Mouse (Mus musculus) midbrain, embryonic 15.5 days (tissue): ENCODE results near the gene Anks3. TPM values are rescaled to one million over a fixed set of nuclear protein-coding genes. Genes with fewer than 3 reads are reported as not detected.

Source experiments
- ATAC-seq: fragments of 200-750 bp; cut with Nextera tagmentation; replicated peaks from 2 replicates; pipeline ENCODE4 v1.8.0; 2017; ENCODE audit warnings: moderate TSS enrichment
- H3K27ac ChIP-seq: fragments of 300-500 bp; sonication (generic); 2 replicates; pipeline ENCODE4 v1.5.1; 2015; ENCODE audit warnings: mild to moderate bottlenecking, inconsistent platforms
- H3K27me3 ChIP-seq: fragments of 300-500 bp; sonication (generic); replicated peaks from 2 replicates; pipeline ENCODE4 v1.6.1; 2015; ENCODE audit warnings: inconsistent platforms
- H3K36me3 ChIP-seq: fragments of 300-500 bp; sonication (generic); replicated peaks from 2 replicates; pipeline ENCODE4 v1.6.1; 2015; ENCODE audit warnings: inconsistent platforms
- H3K4me1 ChIP-seq: fragments of 300-500 bp; sonication (generic); 2 replicates; pipeline ENCODE4 v1.6.1; 2015; ENCODE audit warnings: inconsistent platforms
- H3K4me2 ChIP-seq: fragments of 300-500 bp; sonication (generic); 2 replicates; pipeline ENCODE4 v1.6.1; 2015; ENCODE audit warnings: inconsistent platforms, mild to moderate bottlenecking, moderate library complexity
- H3K4me3 ChIP-seq: fragments of 300-500 bp; sonication (generic); 2 replicates; pipeline ENCODE4 v1.5.1; 2015; ENCODE audit warnings: mild to moderate bottlenecking, inconsistent platforms
- H3K9ac ChIP-seq: fragments of 300-500 bp; sonication (generic); 2 replicates; pipeline ENCODE4 v1.6.1; 2015; ENCODE audit warnings: mild to moderate bottlenecking, inconsistent platforms
- H3K9me3 ChIP-seq: fragments of 300-500 bp; sonication (generic); 2 replicates; pipeline ENCODE4 v1.6.1; 2016; ENCODE audit warnings: inconsistent platforms
- WGBS: fragments of 180-500 bp; shearing (Covaris S2); methylation state at CpG from one replicate; pipeline ENCODE4 v1.1.7; 2015; ENCODE audit warnings: mixed read lengths; 5-methylcytosine and 5-hydroxymethylcytosine counted together
- polyA plus RNA-seq: library from polyadenylated mRNA; unstranded; fragments of >200 nt; fragmentation: Nextera tagmentation; extraction: Ambion mirVana; gene quantifications from 2 replicates; pipeline ENCODE4 v1.2.1, GENCODE M21; 2015

The Anks3 gene
- polyA plus RNA-seq, 1 experiment from 2014 or later, result 86.3 TPM

DNA sequence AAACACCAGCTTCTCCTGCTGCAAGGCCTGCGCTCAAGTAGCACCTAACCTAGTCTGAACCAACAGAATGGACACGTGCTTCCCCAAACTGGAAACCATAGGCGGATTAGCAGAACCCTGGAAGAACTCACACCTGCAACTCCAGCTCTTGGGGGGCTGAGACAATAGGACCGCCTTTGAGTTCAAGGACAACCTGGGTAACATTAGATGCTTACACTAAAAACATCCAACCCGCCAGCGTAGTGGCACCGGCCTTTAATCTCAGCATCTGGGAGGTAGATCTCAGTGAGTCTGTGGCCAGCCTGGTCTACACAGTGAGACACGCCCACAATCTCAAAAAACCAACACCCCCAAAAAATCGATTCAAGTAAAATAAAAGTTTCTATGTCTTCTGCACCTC, 659 bp downstream of the Anks3 start:
- Histone ChIP-seq H3K4me3 (peak overlapping the region; percentile 94), H3K9me3 (no peaks in the 10 kb centered on the region), H3K27me3 (no peaks in the 10 kb centered on the region), H3K36me3 (no peaks in the 10 kb centered on the region), H3K27ac (no peak overlapping the region), H3K4me2 (peak overlapping the region; percentile 87), H3K4me1 (peaks cover 26% of the 10 kb centered on the region), H3K9ac (peak overlapping the region; percentile 93)
- no peak for ATAC-seq
- 37% methylated on average over 9 of the region's 9 CpGs for WGBS

DNA sequence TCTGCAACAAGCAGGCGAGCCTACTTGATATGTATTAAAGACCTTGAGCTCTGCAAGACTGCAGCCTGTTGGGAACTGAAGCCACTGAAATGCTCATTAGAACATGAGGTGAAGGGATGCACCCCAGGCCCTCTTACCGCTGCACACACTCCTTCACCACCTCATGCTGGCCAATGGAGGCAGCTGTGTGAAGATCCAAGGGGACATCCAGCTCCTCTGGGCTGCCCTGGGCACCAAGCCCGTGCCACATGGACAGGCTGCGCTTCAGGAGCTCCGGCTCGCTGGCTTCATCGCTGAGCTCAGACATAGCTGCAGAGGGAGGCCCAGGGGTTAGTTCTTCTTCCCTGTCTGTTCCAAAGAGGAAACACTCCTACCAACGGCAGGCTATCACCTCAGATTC, 3.7 kb downstream of the Anks3 start:
- no peaks in the 10 kb centered on the region for H3K27me3 ChIP-seq
- H3K4me2 ChIP-seq, result no peak overlapping the region
- peaks cover 10% of the 10 kb centered on the region; the same call in 1 of the 2 replicates for H3K36me3 ChIP-seq
- no peaks in the 10 kb centered on the region for H3K9me3 ChIP-seq
- no peak overlapping the region for H3K9ac ChIP-seq
- H3K4me1 ChIP-seq, result peaks cover 23% of the 10 kb centered on the region
- no peak overlapping the region for H3K4me3 ChIP-seq
- 92% methylated on average over 8 of the region's 8 CpGs for WGBS
- H3K27ac ChIP-seq, result no peak overlapping the region
- no peak for ATAC-seq

DNA sequence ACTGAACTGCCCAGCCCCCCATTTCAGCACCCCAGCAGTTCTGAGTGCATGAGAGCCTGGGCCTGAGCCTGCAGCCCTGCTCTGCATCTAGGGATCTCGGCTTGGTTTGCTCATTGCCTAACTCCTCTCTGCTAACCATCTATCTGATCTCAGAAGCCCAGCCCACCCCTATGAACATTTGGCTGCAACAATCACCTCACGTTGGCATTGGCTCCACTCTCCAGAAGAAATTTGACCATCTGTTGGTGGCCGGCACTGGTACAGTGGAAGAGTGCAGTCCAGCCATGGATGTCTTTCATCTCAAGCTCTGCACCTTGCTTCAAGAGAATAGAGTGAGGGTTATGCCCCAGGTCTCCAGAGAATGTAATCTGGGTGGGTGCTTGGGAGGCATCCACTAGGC, 6.6 kb downstream of the Anks3 start:
- no peak overlapping the region for H3K27ac ChIP-seq
- ATAC-seq, result no peak
- H3K4me2 ChIP-seq, result no peak overlapping the region
- peaks cover 9% of the 10 kb centered on the region for H3K4me1 ChIP-seq
- H3K9me3 ChIP-seq, result no peaks in the 10 kb centered on the region
- WGBS, result 96% methylated on average over 3 of the region's 3 CpGs
- H3K27me3 ChIP-seq, result no peaks in the 10 kb centered on the region
- no peak overlapping the region for H3K4me3 ChIP-seq
- H3K9ac ChIP-seq, result no peak overlapping the region
- H3K36me3 ChIP-seq, result peaks cover 33% of the 10 kb centered on the region

DNA sequence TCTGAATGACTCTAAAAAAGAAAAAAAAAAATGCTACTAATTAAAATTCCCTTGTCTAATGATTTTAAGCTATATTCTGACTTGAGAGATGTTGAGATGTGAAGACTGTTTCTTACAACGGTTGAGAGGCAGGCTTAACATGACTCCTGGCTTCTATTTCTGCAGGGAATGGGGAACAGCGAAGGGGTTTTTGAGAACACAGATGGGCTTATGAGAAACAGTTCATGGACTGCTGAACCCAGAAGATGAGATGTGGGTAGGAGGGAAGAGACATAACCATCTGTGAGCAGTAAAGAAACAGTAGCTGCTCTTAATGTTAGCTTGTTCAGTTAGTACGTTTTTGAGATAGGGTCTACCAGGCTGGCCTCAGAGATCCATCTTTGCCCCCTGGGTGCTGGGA, 7.4 kb downstream of the Anks3 start:
- Histone ChIP-seq H3K4me1 (0 out of 2 replicates have a peak, but pooled peaks cover under 1% of the 10 kb centered on the region), H3K4me3 (no peak overlapping the region), H3K9me3 (no peaks in the 10 kb centered on the region), H3K27me3 (no peaks in the 10 kb centered on the region), H3K27ac (no peak overlapping the region), H3K36me3 (peaks cover 39% of the 10 kb centered on the region), H3K4me2 (no peak overlapping the region), H3K9ac (no peak overlapping the region)
- 89% methylated on average over 3 of the region's 3 CpGs for WGBS
- ATAC-seq, result no peak

DNA sequence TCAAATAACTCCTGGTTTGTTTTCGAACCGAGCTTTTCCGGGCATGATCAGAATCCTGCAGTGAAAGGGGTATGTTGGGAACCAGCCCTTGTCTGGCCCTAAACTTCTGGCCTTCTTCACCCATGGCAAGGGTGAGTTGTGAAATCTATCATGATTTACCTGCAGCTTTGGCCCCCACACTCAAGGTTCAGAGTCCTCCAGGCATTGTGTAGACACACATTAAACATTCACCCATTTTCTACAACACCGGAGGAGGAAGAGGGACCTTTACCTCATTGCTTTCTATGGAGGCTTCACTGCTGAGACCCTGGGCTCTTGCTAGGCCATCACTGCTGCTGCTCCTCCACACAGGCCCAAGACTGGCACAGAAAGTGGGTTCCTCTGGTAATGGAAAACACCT, 16.6 kb downstream of the Anks3 start:
- ATAC-seq, result no peak
- Histone ChIP-seq H3K27me3 (no peaks in the 10 kb centered on the region), H3K9me3 (no peaks in the 10 kb centered on the region), H3K4me1 (no peaks in the 10 kb centered on the region), H3K27ac (no peak overlapping the region), H3K4me2 (no peak overlapping the region), H3K9ac (no peak overlapping the region), H3K36me3 (peaks cover 53% of the 10 kb centered on the region), H3K4me3 (no peak overlapping the region)
- WGBS, result 79% methylated on average over 4 of the region's 4 CpGs

DNA sequence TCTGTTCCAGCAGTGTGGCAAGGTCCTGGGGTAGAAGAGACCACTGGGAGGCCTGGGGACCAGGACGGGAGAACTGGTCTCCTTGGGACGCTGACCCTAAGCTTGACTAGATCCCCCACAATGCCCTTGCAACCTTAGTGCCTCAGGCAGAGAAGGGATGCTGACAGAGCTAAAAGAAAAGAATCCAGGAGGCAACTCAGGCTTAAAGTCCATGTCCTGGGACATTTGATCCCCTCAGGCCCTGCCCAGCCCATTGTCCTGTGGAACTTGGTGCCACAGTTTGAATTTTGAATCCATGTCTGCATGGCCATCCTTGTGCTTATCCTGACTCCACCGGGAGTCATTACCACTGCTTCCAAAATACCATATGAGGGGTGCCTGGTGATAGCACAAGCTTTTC, 17.9 kb downstream of the Anks3 start:
- H3K36me3 ChIP-seq, result peaks cover 43% of the 10 kb centered on the region
- H3K27me3 ChIP-seq, result no peaks in the 10 kb centered on the region
- no peak overlapping the region for H3K27ac ChIP-seq
- H3K4me2 ChIP-seq, result no peak overlapping the region
- H3K9me3 ChIP-seq, result no peaks in the 10 kb centered on the region
- H3K9ac ChIP-seq, result no peak overlapping the region
- H3K4me3 ChIP-seq, result no peak overlapping the region
- 97% methylated on average over 3 of the region's 3 CpGs for WGBS
- H3K4me1 ChIP-seq, result no peaks in the 10 kb centered on the region
- ATAC-seq, result no peak

DNA sequence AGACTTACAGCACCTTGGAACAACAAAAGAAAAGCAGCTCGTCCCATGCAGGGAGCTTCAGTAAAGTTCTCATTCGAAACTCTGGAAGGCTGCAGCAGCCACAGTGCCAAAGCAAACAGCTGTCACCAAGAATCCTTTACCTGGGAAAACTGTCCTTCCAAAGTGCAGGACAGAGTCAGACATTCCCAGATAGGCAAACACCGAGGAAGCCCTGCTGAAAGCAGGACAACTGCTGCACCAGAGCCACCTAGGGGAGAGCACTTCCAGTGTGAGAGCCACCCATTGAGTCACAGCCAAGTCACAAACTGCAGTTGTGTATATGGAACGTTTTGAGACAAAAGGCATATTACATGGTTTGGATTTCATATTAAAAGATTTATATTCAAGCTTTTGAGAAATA, 18.6 kb downstream of the Anks3 start:
- no peak for ATAC-seq
- 82% methylated on average over 4 of the region's 4 CpGs for WGBS

DNA sequence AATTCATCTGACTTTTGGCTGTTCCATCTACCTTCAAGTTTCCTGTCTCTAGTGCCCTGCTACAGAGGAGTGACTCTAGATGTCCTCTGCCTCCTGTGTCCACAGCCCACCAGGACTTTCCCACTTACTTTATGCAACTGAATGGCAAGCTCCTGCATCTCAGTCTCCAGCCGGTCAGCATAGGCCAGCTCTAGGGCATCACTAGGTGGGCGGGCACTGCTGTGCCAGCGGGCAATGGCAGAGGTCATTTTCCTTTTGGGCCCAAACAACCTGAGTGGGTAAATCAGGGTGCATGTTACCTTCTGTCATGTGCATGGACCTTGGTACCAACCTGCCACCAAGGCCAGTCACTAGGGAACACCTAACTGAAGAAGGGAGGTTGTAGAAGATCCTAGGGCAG, 20.6 kb downstream of the Anks3 start:
- peaks cover 11% of the 10 kb centered on the region for H3K4me1 ChIP-seq
- no peaks in the 10 kb centered on the region for H3K9me3 ChIP-seq
- H3K4me3 ChIP-seq, result no peak overlapping the region
- ATAC-seq, result no peak
- no peaks in the 10 kb centered on the region for H3K27me3 ChIP-seq
- H3K27ac ChIP-seq, result no peak overlapping the region
- no peak overlapping the region for H3K9ac ChIP-seq
- H3K36me3 ChIP-seq, result peaks cover 39% of the 10 kb centered on the region; the same call in 1 of the 2 replicates
- H3K4me2 ChIP-seq, result no peak overlapping the region
- WGBS, result over 99% methylated on average over 3 of the region's 3 CpGs

More for the DNA sequence above, 18.6 kb downstream of the Anks3 start:
- H3K4me3 ChIP-seq, result no peak overlapping the region
- no peaks in the 10 kb centered on the region for H3K9me3 ChIP-seq
- H3K4me2 ChIP-seq, result no peak overlapping the region
- no peak overlapping the region for H3K27ac ChIP-seq
- peaks cover 42% of the 10 kb centered on the region for H3K36me3 ChIP-seq
- no peak overlapping the region for H3K9ac ChIP-seq
- H3K4me1 ChIP-seq, result peaks cover 2% of the 10 kb centered on the region
- H3K27me3 ChIP-seq, result no peaks in the 10 kb centered on the region

DNA sequence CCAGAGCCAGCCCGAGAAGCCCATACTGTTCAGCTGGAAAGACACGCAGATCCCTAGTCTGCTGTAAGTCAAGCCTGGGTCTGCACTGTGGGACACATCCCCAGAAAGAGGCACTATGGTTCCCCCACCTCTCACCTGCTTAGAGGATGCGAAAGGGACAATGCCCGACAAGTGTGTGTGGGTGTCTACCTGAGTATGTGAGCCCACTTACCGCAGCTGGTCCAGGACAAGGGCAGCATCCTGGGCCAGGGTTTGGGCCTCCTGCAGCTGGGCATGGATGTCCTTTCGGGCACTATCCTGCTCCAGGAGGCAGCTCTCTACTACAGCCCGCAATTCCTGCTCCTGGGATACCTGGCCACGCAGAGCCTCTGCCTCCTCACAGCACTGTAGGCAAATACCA, 21.1 kb downstream of the Anks3 start:
- Histone ChIP-seq H3K27ac (no peak overlapping the region), H3K36me3 (peaks cover 34% of the 10 kb centered on the region; the same call in 1 of the 2 replicates), H3K4me3 (no peak overlapping the region), H3K9ac (no peak overlapping the region), H3K27me3 (no peaks in the 10 kb centered on the region), H3K4me1 (peaks cover 11% of the 10 kb centered on the region), H3K9me3 (no peaks in the 10 kb centered on the region), H3K4me2 (no peak overlapping the region)
- ATAC-seq, result no peak
- 96% methylated on average over 8 of the region's 8 CpGs for WGBS

DNA sequence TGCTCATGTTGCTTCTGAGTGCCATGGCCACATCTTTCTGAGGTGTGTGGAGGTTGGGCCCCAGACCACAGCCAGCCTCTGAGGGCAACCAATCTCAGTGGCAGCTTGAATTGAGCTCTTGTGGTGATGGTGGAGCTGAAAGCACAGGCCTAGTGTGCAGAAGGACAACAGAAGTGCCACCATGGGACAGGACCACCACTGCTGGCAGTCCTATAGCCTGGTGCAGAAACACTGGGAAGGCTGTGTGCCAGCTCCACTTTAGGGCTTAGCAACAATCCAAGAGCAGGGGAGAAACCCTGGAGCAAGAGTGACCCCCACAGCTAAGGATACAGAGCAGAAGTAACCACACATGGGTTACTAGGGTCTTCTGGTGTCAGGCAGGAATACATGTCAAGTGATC, 23.0 kb downstream of the Anks3 start:
- peaks cover 11% of the 10 kb centered on the region for H3K4me1 ChIP-seq
- no peak overlapping the region for H3K27ac ChIP-seq
- H3K9me3 ChIP-seq, result no peaks in the 10 kb centered on the region
- no peak for ATAC-seq
- peaks cover 17% of the 10 kb centered on the region; the same call in 1 of the 2 replicates for H3K36me3 ChIP-seq
- no peak overlapping the region for H3K9ac ChIP-seq
- no peak overlapping the region for H3K4me2 ChIP-seq
- no peak overlapping the region for H3K4me3 ChIP-seq
- H3K27me3 ChIP-seq, result no peaks in the 10 kb centered on the region

DNA sequence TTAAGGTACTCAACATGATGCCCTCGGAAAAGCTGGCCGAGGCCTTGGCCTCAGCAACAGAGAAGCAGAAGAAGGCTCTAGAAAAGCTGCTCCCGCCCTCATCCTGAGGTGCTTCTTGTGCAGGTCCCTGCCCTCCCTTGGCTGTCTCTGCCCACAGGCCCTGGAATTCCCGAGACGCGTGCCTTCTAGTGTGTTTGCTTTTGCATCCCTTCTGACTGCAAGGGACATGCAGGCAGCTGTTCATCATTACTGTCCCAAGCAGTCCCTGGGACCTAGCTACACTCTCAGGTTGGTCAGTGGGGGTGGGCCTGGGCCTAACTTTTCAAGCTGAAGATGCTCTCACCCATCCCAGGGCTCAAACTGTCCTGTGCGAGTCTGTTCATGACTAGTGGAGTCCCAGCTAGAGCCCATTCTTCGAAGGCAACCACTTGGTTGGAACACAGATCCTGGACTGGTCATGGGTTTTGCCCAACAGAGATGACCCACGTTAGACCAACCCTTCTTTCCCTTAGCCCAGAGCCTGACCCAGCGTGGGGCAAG, 23.6 kb downstream of the Anks3 start:
- Histone ChIP-seq H3K27ac (0 out of 2 replicates have a peak overlapping the region, but pooled peaks have one; percentile 87), H3K27me3 (no peaks in the 10 kb centered on the region), H3K36me3 (peaks cover 17% of the 10 kb centered on the region; the same call in 1 of the 2 replicates), H3K4me2 (peak overlapping the region; percentile 97), H3K9ac (peak overlapping the region; percentile 98), H3K4me3 (peak overlapping the region; percentile 95), H3K4me1 (peaks cover 11% of the 10 kb centered on the region), H3K9me3 (no peaks in the 10 kb centered on the region)
- 93% methylated on average over 10 of the region's 10 CpGs for WGBS
- no peak for ATAC-seq

DNA sequence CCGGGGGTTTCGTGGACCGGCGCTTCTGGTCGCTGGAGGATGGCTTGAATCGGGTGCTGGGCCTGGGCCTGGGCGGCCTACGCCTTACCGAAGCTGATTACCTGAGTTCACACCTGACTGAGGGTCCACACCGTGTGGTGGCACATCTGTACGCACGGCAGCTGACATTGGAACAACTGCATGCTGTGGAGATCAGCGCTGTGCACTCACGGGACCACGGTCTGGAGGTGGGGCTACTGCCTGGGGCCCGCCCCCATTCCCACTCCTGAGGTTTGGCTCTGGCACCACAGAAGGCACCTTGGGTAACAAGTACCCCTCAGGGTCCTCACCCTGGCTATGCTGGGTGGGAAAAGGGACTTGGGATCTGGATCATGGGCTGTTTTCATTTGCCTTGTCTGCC, 24.6 kb downstream of the Anks3 start:
- no peaks in the 10 kb centered on the region for H3K9me3 ChIP-seq
- H3K4me2 ChIP-seq, result peak overlapping the region; percentile 97
- peak overlapping the region; percentile 98 for H3K9ac ChIP-seq
- WGBS, result 4% methylated on average over 16 of the region's 16 CpGs
- H3K36me3 ChIP-seq, result peaks cover 21% of the 10 kb centered on the region; the same call in 1 of the 2 replicates
- H3K27ac ChIP-seq, result peak overlapping the region; percentile 87
- no peaks in the 10 kb centered on the region for H3K27me3 ChIP-seq
- peak; percentile 79 for ATAC-seq
- H3K4me1 ChIP-seq, result peaks cover 11% of the 10 kb centered on the region
- peak overlapping the region; percentile 95 for H3K4me3 ChIP-seq

DNA sequence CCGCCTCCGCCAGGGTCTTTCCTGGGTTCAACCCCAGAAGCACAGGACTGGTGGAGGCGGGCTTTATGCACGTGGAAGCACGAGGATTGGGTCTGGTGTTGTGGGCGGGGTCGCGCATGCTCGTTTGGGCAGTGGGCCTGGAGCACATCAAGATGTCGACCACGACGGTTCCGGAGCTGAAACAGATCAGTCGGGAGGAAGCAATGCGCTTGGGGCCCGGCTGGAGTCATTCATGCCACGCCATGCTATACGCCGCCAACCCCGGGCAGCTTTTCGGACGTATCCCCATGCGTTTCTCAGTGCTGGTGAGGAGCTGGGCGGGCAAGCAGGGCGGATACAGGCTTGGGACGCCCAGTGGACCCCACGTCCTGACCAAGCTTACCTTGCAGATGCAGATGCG, 25.0 kb downstream of the Anks3 start:
- peaks cover 26% of the 10 kb centered on the region; the same call in 1 of the 2 replicates for H3K36me3 ChIP-seq
- peak overlapping the region; percentile 95 for H3K4me3 ChIP-seq
- peak overlapping the region; percentile 98 for H3K9ac ChIP-seq
- no peaks in the 10 kb centered on the region for H3K27me3 ChIP-seq
- ATAC-seq, result peak; percentile 96
- peaks cover 11% of the 10 kb centered on the region for H3K4me1 ChIP-seq
- WGBS, result under 1% methylated on average over 28 of the region's 28 CpGs
- H3K9me3 ChIP-seq, result no peaks in the 10 kb centered on the region
- H3K27ac ChIP-seq, result peak overlapping the region; percentile 87
- peak overlapping the region; percentile 97 for H3K4me2 ChIP-seq
